Mouse (Mus musculus) cerebellum, adult 2 months (tissue): ENCODE results near the gene Gm12117. TPM values are rescaled to one million over a fixed set of nuclear protein-coding genes. Genes with fewer than 3 reads are reported as not detected.

ENCODE experiments used
- DNase-seq, 2 experiments: peaks; one replicate each; pipeline ENCODE4 v3.0.0; 2021
- H3K27ac ChIP-seq: fragments of 200-500 bp; 2 replicates; pipeline ENCODE4 v1.5.1; 2012; ENCODE audit warnings: low read length, control low read depth, inconsistent platforms; ENCODE audit not compliant: insufficient read depth
- H3K27me3 ChIP-seq: fragments of 200-500 bp; 2 replicates; pipeline ENCODE4 v1.6.1; 2012; ENCODE audit warnings: inconsistent platforms, mild to moderate bottlenecking, low read length, moderate library complexity; ENCODE audit not compliant: control insufficient read depth, insufficient read depth
- H3K4me1 ChIP-seq: fragments of 200-500 bp; 2 replicates; pipeline ENCODE4 v1.6.1; 2011; ENCODE audit warnings: low read length; ENCODE audit not compliant: control insufficient read depth, insufficient read depth
- H3K4me3 ChIP-seq: fragments of 200-500 bp; replicated peaks from 2 replicates; pipeline ENCODE3; 2011; ENCODE audit warnings: mild to moderate bottlenecking, low read depth, low read length, control low read depth; ENCODE audit not compliant: insufficient read depth
- CTCF ChIP-seq: fragments of 200-500 bp; IDR thresholded peaks from 2 replicates; pipeline ENCODE4 v1.5.1; 2011; ENCODE audit warnings: low read depth, mild to moderate bottlenecking, control low read depth, low read length, moderate library complexity, borderline replicate concordance; ENCODE audit not compliant: insufficient read depth
- POLR2A ChIP-seq: fragments of 200-500 bp; IDR thresholded peaks from 2 replicates; pipeline ENCODE4 v1.6.1; 2011; ENCODE audit warnings: low read length, control low read depth, borderline replicate concordance; ENCODE audit not compliant: insufficient read depth
- WGBS: fragments of 180-500 bp; shearing (Covaris S2); methylation state at CpG from one replicate; pipeline ENCODE4 v1.1.7; 2018; 5-methylcytosine and 5-hydroxymethylcytosine counted together
- polyA plus RNA-seq: library from polyadenylated mRNA; depleted of rRNA; stranded (reverse); fragments of >200 nt; gene quantifications from 2 replicates; pipeline ENCODE4 v1.2.3, GENCODE M21; 2012; rRNA removed

The Gm12117 gene
- polyA plus RNA-seq: 0.51 and 1.0 TPM in 2 replicates

- no peak within 1 kb of the TSS for H3K4me3 ChIP-seq
- no peaks in the 10 kb centered on the region for H3K4me1 ChIP-seq
- DNase-seq: no peak
- H3K27ac ChIP-seq: no peak within 1 kb of the TSS
- no peaks in the 10 kb centered on the region for H3K27me3 ChIP-seq
- TF ChIP-seq POLR2A: no peak
- no peak for TF ChIP-seq CTCF
- WGBS: 98% methylated on average over 3 of the region's 3 CpGs
These were observed at the start of gene Gm12117 for GRCm38 (mm10) chr11:33276637-33277036. Gene Gm12117 (minus strand): TSS chr11:33276737.

GRCm38 (mm10) chr11:33319006-33319611 lies 42.6 kb upstream of the Gm12117 start:
- no peak overlapping the region for H3K4me3 ChIP-seq
- 62% methylated on average over 7 of the region's 7 CpGs for WGBS
- no peak for DNase-seq
- no peak for TF ChIP-seq POLR2A
- no peak for TF ChIP-seq CTCF
- no peak overlapping the region for H3K27ac ChIP-seq
- H3K4me1 ChIP-seq: no peaks in the 10 kb centered on the region
- H3K27me3 ChIP-seq: no peaks in the 10 kb centered on the region

- Histone ChIP-seq H3K4me3 (no peak overlapping the region), H3K4me1 (no peaks in the 10 kb centered on the region), H3K27ac (no peak overlapping the region), H3K27me3 (no peaks in the 10 kb centered on the region; the same call in 1 of the 2 replicates)
- WGBS: 87% methylated on average over 4 of the region's 4 CpGs
- no peak for TF ChIP-seq POLR2A
- TF ChIP-seq CTCF: no peak
- DNase-seq: no peak
These were observed 33.0 kb upstream of the Gm12117 start for GRCm38 (mm10) chr11:33309566-33309965.

GRCm38 (mm10) chr11:33300859-33301258 lies 24.3 kb upstream of the Gm12117 start:
- no peaks in the 10 kb centered on the region for H3K27me3 ChIP-seq
- WGBS: 34% methylated on average over 8 of the region's 8 CpGs
- no peak overlapping the region for H3K4me3 ChIP-seq
- DNase-seq: peak; percentile 39
- TF ChIP-seq CTCF (no peak), POLR2A (no peak)
- peaks cover 4% of the 10 kb centered on the region; the same call in 1 of the 2 replicates for H3K4me1 ChIP-seq
- H3K27ac ChIP-seq: peak overlapping the region; percentile 73

- Histone ChIP-seq H3K4me3 (peak overlapping the region; percentile 34), H3K27ac (peak overlapping the region; percentile 82; the same call in 1 of the 2 replicates), H3K4me1 (peaks cover 4% of the 10 kb centered on the region; the same call in 1 of the 2 replicates), H3K27me3 (no peaks in the 10 kb centered on the region)
- TF ChIP-seq POLR2A: no peak
- no peak for TF ChIP-seq CTCF
- peak; percentile 57 to 58 for DNase-seq
- 34% methylated on average over 11 of the region's 11 CpGs for WGBS
These were observed 22.8 kb upstream of the Gm12117 start for GRCm38 (mm10) chr11:33299371-33299770.

- Histone ChIP-seq H3K27ac (no peak overlapping the region), H3K4me1 (peaks cover 4% of the 10 kb centered on the region; the same call in 1 of the 2 replicates), H3K27me3 (no peaks in the 10 kb centered on the region), H3K4me3 (no peak overlapping the region)
- DNase-seq: peak in 1 of 2 experiments; percentile 20
- TF ChIP-seq CTCF: no peak
- TF ChIP-seq POLR2A: no peak
- 50% methylated on average over 8 of the region's 8 CpGs for WGBS
These were observed 20.6 kb upstream of the Gm12117 start for GRCm38 (mm10) chr11:33297121-33297520.

- WGBS: 34% methylated on average over 3 of the region's 3 CpGs
- no peak overlapping the region for H3K4me3 ChIP-seq
- peak; percentile 12 to 33 for DNase-seq
- H3K27me3 ChIP-seq: no peaks in the 10 kb centered on the region
- TF ChIP-seq CTCF (peak; percentile 17; the same call in 1 of the 2 replicates), POLR2A (no peak)
- H3K4me1 ChIP-seq: no peaks in the 10 kb centered on the region; the same call in 1 of the 2 replicates
- no peak overlapping the region for H3K27ac ChIP-seq
These were observed 18.9 kb upstream of the Gm12117 start for GRCm38 (mm10) chr11:33295422-33295821.

- Histone ChIP-seq H3K4me1 (no peaks in the 10 kb centered on the region), H3K27me3 (no peaks in the 10 kb centered on the region), H3K4me3 (no peak overlapping the region), H3K27ac (no peak overlapping the region)
- DNase-seq: no peak
- 89% methylated on average over 6 of the region's 6 CpGs for WGBS
- TF ChIP-seq CTCF: no peak
These were observed 17.5 kb upstream of the Gm12117 start for GRCm38 (mm10) chr11:33294063-33294462.

GRCm38 (mm10) chr11:33278571-33278970 lies 2.0 kb upstream of the Gm12117 start:
- Histone ChIP-seq H3K4me3 (no peak overlapping the region), H3K4me1 (no peaks in the 10 kb centered on the region), H3K27me3 (no peaks in the 10 kb centered on the region), H3K27ac (no peak overlapping the region)
- TF ChIP-seq POLR2A (no peak), CTCF (no peak)
- no peak for DNase-seq
- WGBS: 75% methylated on average over 2 of the region's 2 CpGs
